Mouse (Mus musculus) heart, embryonic 16.5 days (tissue): ENCODE data around the gene 2700049A03Rik. TPM values are rescaled to one million over a fixed set of nuclear protein-coding genes. Genes with fewer than 3 reads are reported as not detected.

Source experiments
- ATAC-seq: fragments of 200-750 bp; cut with Nextera tagmentation; replicated peaks from 2 replicates; pipeline ENCODE4 v1.8.0; 2017; ENCODE audit warnings: moderate number of reproducible peaks; ENCODE audit not compliant: insufficient read depth, low FRiP score; ENCODE audit errors: extremely low read depth
- H3K27ac ChIP-seq: fragments of 300-500 bp; sonication (generic); 2 replicates; pipeline ENCODE4 v1.5.1; 2014; ENCODE audit warnings: mild to moderate bottlenecking, low read length, control low read depth, moderate library complexity
- H3K27me3 ChIP-seq: fragments of 300-500 bp; sonication (generic); 2 replicates; pipeline ENCODE4 v1.6.1; 2014; ENCODE audit warnings: low read length, mixed read lengths; ENCODE audit not compliant: control insufficient read depth, insufficient read depth
- H3K36me3 ChIP-seq: fragments of 300-500 bp; sonication (generic); 2 replicates; pipeline ENCODE4 v1.6.1; 2014; ENCODE audit not compliant: control insufficient read depth, insufficient read depth
- H3K4me1 ChIP-seq: fragments of 300-500 bp; sonication (generic); 2 replicates; pipeline ENCODE4 v1.6.1; 2014; ENCODE audit warnings: low read length, mixed read lengths; ENCODE audit not compliant: control insufficient read depth, insufficient read depth
- H3K4me2 ChIP-seq: fragments of 300-500 bp; sonication (generic); 2 replicates; pipeline ENCODE4 v1.6.1; 2014; ENCODE audit warnings: low read depth, mild to moderate bottlenecking, control low read depth, low read length
- H3K4me3 ChIP-seq: fragments of 300-500 bp; sonication (generic); 2 replicates; pipeline ENCODE4 v1.5.1; 2014; ENCODE audit warnings: mild to moderate bottlenecking, control low read depth, low read length
- H3K9ac ChIP-seq: fragments of 300-500 bp; sonication (generic); 2 replicates; pipeline ENCODE4 v1.6.1; 2014; ENCODE audit warnings: low read length, control low read depth
- H3K9me3 ChIP-seq: fragments of 300-500 bp; sonication (generic); replicated peaks from 2 replicates; pipeline ENCODE4 v1.6.1; 2016; ENCODE audit warnings: low read length; ENCODE audit not compliant: control insufficient read depth
- WGBS: fragments of 180-500 bp; shearing (Covaris S2); extraction: QIAGEN DNeasy Blood & Tissue Kit; methylation state at CpG from one replicate; pipeline ENCODE4 v1.1.7; 2014; 5-methylcytosine and 5-hydroxymethylcytosine counted together
- polyA plus RNA-seq: library from polyadenylated mRNA; unstranded; fragments of >200 nt; fragmentation: Nextera tagmentation; extraction: Ambion mirVana; gene quantifications from 2 replicates; pipeline ENCODE4 v1.2.1, GENCODE M21; 2015

Gene 2700049A03Rik
- polyA plus RNA-seq, 1 experiment from 2014 or later = 9.1 TPM

DNA sequence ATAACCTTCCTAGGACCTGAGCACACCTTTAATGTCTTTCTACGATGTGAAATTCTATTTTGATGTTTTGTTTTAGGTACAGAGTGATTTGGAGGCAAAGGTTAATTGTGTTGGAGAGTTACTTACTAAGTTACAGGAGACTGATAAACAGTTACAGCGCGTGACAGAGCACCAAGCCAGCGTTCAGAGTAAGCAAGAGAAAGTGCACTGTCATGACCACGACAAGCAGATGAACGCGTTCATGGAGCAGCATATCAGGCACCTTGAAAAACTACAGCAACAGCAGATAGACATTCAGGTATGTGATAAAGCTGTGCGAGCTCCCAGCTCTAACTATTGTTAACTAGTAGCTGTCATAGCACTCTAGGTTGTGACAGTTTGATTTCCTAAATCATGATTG lies 13.5 kb downstream of the 2700049A03Rik start:
- Histone ChIP-seq H3K9ac (no peak overlapping the region), H3K4me2 (no peak overlapping the region), H3K4me1 (no peaks in the 10 kb centered on the region), H3K36me3 (peaks cover 50% of the 10 kb centered on the region), H3K4me3 (no peak overlapping the region), H3K27ac (no peak overlapping the region), H3K9me3 (no peaks in the 10 kb centered on the region), H3K27me3 (no peaks in the 10 kb centered on the region)
- WGBS = 92% methylated on average over 8 of the region's 8 CpGs
- ATAC-seq = no peak

DNA sequence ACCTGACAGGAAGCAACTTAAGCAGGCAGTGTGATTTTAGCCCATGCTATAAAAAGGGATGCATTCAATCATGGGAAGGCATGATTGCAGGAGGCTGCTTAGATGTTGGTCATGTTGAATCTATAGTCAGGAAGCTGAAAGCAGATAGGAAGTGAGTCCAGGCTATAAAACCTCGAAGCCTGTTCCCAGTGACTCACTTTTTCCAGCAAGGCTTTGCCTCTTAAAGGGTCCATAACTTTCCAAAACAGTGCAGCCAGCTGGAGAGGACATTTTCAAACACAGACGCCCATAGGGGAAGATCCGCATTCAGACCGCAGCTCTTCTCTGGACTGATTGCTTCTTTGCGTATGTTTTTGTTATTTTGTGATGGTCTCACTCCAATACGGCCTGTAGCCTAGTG lies 18.3 kb downstream of the 2700049A03Rik start:
- H3K4me3 ChIP-seq = no peak overlapping the region
- no peaks in the 10 kb centered on the region for H3K4me1 ChIP-seq
- ATAC-seq = no peak
- no peak overlapping the region for H3K27ac ChIP-seq
- no peak overlapping the region for H3K4me2 ChIP-seq
- H3K9me3 ChIP-seq = no peaks in the 10 kb centered on the region
- H3K9ac ChIP-seq = no peak overlapping the region
- H3K27me3 ChIP-seq = no peaks in the 10 kb centered on the region
- H3K36me3 ChIP-seq = peaks cover 49% of the 10 kb centered on the region
- 90% methylated on average over 6 of the region's 6 CpGs for WGBS

DNA sequence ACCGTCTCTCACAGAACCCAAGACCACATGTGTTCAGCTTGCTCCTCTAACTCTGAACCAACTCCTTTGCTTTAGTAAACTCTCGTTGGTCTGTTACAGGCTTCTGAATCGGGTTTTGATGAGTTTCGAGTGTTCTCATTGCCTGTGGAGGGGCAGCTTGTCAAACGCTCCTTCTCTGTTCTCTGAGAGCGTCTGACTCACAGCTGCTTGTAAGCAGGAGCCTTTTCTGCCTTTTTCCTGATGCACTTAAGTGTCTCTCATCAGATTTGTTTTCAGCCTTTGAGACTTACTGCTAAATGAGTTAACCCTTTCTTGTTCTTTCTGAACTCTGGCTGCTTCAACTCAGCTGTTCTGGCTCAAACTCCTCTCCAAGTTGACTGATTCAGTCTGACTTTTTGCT lies 21.3 kb downstream of the 2700049A03Rik start:
- H3K4me3 ChIP-seq = no peak overlapping the region
- 83% methylated on average over 6 of the region's 6 CpGs for WGBS
- H3K36me3 ChIP-seq = peaks cover 42% of the 10 kb centered on the region
- no peak overlapping the region for H3K9ac ChIP-seq
- no peaks in the 10 kb centered on the region for H3K4me1 ChIP-seq
- H3K27me3 ChIP-seq = no peaks in the 10 kb centered on the region
- no peaks in the 10 kb centered on the region for H3K9me3 ChIP-seq
- no peak for ATAC-seq
- H3K27ac ChIP-seq = no peak overlapping the region
- H3K4me2 ChIP-seq = no peak overlapping the region

DNA sequence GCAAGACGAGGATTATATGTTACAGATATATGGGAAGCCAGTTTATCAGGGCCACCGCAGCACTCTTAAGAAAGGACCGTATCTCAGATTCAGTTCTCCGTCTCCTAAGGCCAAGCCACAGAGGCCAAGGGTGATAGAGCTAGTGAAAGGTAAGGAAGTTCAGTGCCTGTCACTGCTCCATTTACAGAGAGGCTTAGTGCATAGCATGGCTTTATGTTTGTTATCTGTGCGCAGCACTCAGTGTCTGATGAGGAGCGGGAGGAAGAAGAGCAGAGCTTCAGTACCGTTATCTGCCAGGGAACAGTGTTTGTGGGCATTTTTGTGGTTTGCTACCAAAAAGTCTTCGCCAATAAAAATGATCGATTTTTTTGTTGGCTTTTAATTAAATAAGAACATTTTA lies 27.8 kb downstream of the 2700049A03Rik start:
- H3K27me3 ChIP-seq = no peaks in the 10 kb centered on the region
- no peak overlapping the region for H3K4me3 ChIP-seq
- H3K27ac ChIP-seq = no peak overlapping the region
- H3K4me2 ChIP-seq = no peak overlapping the region
- no peaks in the 10 kb centered on the region for H3K9me3 ChIP-seq
- WGBS = 88% methylated on average over 9 of the region's 9 CpGs
- no peak overlapping the region for H3K9ac ChIP-seq
- ATAC-seq = no peak
- peaks cover 34% of the 10 kb centered on the region for H3K36me3 ChIP-seq
- no peaks in the 10 kb centered on the region for H3K4me1 ChIP-seq

DNA sequence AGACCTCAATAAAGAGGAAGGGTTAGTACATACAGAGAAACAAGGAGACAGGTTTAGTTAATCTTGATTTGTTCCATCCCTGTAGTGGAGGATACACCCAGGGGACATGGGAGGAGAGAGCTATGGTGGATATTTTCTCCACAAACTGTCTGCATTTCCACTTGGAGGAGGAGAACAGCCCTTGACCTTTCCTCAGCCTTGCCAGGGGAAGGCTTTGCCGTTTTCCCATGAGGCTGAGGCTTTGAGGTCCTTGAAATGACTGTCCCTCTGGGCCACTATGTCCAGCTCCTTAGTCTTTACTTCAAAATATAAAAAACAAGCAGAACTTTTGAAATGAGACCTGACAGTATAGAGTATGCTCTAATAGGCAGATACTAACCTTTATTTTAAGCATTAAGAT lies 33.3 kb downstream of the 2700049A03Rik start:
- no peak overlapping the region for H3K27ac ChIP-seq
- H3K4me2 ChIP-seq = no peak overlapping the region
- H3K27me3 ChIP-seq = no peaks in the 10 kb centered on the region
- no peaks in the 10 kb centered on the region for H3K4me1 ChIP-seq
- 79% methylated on average over 1 of the region's 1 CpGs for WGBS
- peaks cover 34% of the 10 kb centered on the region for H3K36me3 ChIP-seq
- no peaks in the 10 kb centered on the region for H3K9me3 ChIP-seq
- no peak overlapping the region for H3K4me3 ChIP-seq
- no peak overlapping the region for H3K9ac ChIP-seq
- no peak for ATAC-seq

DNA sequence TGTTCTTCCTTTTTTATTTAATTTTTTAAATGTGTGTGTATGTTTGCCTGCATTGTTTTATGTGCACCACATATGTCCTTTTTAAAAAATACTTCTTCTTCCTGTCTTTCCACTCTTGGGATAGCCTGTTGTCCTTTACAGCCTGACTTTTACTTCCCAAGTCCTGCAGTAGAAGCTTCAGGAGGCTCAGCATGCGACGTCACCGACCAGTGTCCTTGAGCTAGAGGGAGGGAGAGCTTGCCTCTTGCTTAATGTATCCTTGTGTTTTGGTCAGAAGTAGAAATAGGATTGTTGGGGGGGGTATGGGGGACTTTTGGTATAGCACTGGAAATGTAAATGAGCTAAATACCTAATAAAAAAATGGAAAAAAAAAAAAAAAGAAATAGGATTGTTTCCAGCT lies 47.1 kb downstream of the 2700049A03Rik start:
- H3K9ac ChIP-seq = no peak overlapping the region
- no peak overlapping the region for H3K4me3 ChIP-seq
- no peaks in the 10 kb centered on the region for H3K4me1 ChIP-seq
- no peaks in the 10 kb centered on the region for H3K27me3 ChIP-seq
- H3K9me3 ChIP-seq = no peaks in the 10 kb centered on the region
- H3K36me3 ChIP-seq = peaks cover 24% of the 10 kb centered on the region
- WGBS = 90% methylated on average over 3 of the region's 3 CpGs
- no peak overlapping the region for H3K4me2 ChIP-seq
- no peak for ATAC-seq
- H3K27ac ChIP-seq = no peak overlapping the region

DNA sequence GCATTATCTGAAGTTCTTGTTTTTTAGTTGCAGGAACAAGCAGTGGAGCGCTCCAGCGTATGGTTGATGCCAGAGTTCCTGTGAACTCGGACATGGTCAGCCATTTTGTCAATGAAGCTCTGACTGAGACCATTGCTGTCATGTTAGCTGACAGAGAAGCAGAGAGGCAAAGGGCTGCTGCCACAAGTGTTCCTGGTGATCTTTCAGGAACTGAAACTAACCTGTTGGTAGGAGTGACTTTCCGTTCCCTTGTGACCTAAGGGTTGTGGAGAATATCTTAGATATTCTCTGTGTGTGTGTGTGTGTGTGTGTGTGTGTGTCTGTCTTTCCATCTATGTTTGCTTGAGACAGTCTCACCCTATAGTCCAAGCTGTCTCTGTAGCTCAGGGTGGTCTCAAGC lies 47.7 kb downstream of the 2700049A03Rik start:
- no peak for ATAC-seq
- Histone ChIP-seq H3K4me1 (no peaks in the 10 kb centered on the region), H3K9ac (no peak overlapping the region), H3K27me3 (no peaks in the 10 kb centered on the region), H3K9me3 (no peaks in the 10 kb centered on the region), H3K36me3 (peaks cover 24% of the 10 kb centered on the region), H3K4me2 (no peak overlapping the region), H3K27ac (no peak overlapping the region), H3K4me3 (no peak overlapping the region)
- 97% methylated on average over 4 of the region's 4 CpGs for WGBS

DNA sequence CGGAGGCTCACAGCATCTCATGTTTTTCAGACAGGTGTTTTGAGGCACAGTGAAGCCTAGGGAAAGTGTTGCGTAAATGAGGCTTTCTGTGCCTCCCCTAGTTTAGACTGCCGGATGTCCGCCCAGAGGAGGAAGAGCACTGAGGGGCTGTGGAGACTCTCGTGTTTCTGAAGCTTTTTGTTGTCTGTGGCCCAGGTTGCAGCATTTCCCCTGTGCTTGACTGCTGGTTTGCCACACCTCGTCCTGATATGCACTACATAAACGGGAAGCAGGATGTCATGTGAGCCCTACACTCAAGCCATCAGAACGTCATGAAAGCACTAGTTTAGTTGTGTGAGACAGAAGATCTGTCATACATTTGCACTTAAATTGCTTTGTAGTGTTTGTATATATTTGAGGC lies 56.1 kb downstream of the 2700049A03Rik start:
- 57% methylated on average over 8 of the region's 8 CpGs for WGBS
- H3K36me3 ChIP-seq = peaks cover 29% of the 10 kb centered on the region
- H3K9ac ChIP-seq = no peak overlapping the region
- no peaks in the 10 kb centered on the region for H3K4me1 ChIP-seq
- H3K27me3 ChIP-seq = no peaks in the 10 kb centered on the region
- H3K9me3 ChIP-seq = no peaks in the 10 kb centered on the region
- no peak overlapping the region for H3K4me2 ChIP-seq
- no peak for ATAC-seq
- H3K4me3 ChIP-seq = no peak overlapping the region
- H3K27ac ChIP-seq = no peak overlapping the region

DNA sequence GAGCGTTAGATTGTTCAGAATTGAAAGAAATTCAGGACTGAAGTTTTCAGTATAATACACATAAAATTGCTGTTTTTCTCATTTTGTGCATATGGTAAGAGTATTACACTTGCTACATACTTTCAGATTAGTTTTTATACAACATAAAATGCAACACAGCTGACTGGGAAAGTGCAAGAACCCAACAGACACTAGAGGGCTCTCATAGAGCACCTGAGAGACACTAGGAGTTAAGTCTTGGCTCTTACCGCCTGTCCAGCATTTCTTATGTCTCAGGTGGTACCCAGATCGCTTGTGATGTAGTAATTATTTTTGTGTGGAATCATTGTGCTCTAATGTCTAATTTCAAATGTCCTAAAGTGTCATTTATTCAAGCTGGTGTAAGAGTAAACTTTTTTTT lies 61.0 kb downstream of the 2700049A03Rik start:
- H3K36me3 ChIP-seq = peaks cover 8% of the 10 kb centered on the region
- no peak overlapping the region for H3K4me2 ChIP-seq
- no peak overlapping the region for H3K4me3 ChIP-seq
- H3K27ac ChIP-seq = no peak overlapping the region
- no peaks in the 10 kb centered on the region for H3K27me3 ChIP-seq
- H3K9me3 ChIP-seq = no peaks in the 10 kb centered on the region
- H3K9ac ChIP-seq = no peak overlapping the region
- no peak for ATAC-seq
- 50% methylated on average over 3 of the region's 3 CpGs for WGBS
- H3K4me1 ChIP-seq = peaks cover 5% of the 10 kb centered on the region

DNA sequence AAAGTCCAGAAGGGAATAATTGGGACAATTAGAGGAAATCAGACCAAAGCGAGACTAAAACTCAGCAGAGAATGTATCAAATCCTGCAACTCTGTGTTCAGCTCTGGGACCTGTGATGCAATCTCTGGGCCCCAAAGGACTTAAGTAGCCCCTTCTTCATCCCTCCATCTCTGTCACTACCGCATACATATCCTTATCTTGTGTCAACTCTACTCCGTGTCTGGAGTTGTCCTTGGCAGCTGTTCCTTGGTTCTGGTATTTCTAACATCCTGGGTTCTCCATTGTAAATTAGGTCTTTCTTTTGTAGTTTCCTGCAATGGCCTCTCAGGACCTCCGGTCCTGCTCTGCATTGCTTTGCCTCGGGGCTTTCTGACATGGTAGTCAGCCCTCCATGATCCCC lies 65.1 kb downstream of the 2700049A03Rik start:
- 0 out of 2 replicates have a peak, but pooled peaks have one; percentile 10 for ATAC-seq
- Histone ChIP-seq H3K4me2 (no peak overlapping the region), H3K4me1 (peaks cover 5% of the 10 kb centered on the region), H3K27ac (peak overlapping the region; percentile 29), H3K4me3 (no peak overlapping the region), H3K36me3 (peaks cover 5% of the 10 kb centered on the region), H3K9me3 (no peaks in the 10 kb centered on the region), H3K9ac (peak overlapping the region; percentile 7; the same call in 1 of the 2 replicates), H3K27me3 (no peaks in the 10 kb centered on the region)
- whole genome bisulfite sequencing = 44% methylated on average over 5 of the region's 5 CpGs
